Mouse (Mus musculus) G1E (cell line): Measurements from ENCODE around the gene Tspan3.

ENCODE experiments used
- CTCF ChIP-seq: IDR thresholded peaks from 2 replicates; pipeline ENCODE4 v1.5.1; 2012; ENCODE audit warnings: low read depth, low read length, inconsistent platforms, mixed read lengths
- GATA1 ChIP-seq: IDR thresholded peaks from 2 replicates; pipeline ENCODE4 v1.6.1; 2012; ENCODE audit warnings: borderline replicate concordance, low read length, inconsistent platforms, mixed read lengths

- no peak for TF ChIP-seq GATA1
- TF ChIP-seq CTCF = peak; percentile 63
Measured at GRCm38 (mm10) chr9:56200645-56201314, 35.5 kb upstream of the Tspan3 start.
